Comparison of ENCODE assay signal across 9 mouse cellular contexts in the genomic region with DNA sequence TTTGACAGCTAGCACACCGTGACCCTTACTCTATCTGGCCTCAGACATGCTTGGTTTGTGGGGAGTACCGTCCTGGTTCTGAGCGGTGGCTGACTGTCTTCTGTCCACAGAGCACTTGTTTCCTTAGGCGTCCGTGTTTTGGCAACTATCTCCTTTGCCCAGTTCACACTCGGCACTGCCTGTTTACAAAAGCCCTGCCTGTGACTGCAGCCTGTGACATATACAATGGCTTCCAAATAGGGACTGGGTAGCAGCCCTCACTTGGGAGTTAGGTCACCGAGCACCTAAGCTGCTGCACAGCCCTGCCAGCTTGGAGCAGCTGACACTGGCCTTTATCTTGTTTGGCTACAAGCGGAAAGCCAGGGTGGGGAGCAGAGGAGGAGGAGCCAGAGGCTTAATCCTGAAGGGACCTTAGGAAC.
DNase-seq lines count a peak whose midpoint lies in the region; ATAC-seq and TF ChIP-seq lines count a peak whose summit lies in the region.
"Had no signal": no experiment of that assay in that cellular context is flagged by ENCODE, and none has a peak within 500 bp of the region (broad histone marks: within the 10 kb centered on the region; RNA-seq: fewer than 3 reads in every experiment).

No protein-coding gene starts in this region.

- H3K9ac ChIP-seq in ES-E14 (ENCODE audit: insufficient read depth, low read depth, low read length, poor library complexity, severe bottlenecking): no peak overlapping the region
- H3K9ac ChIP-seq in intestine, embryonic 15.5 days: no peak overlapping the region

- H3K36me3 ChIP-seq in ES-E14 (ENCODE audit: control insufficient read depth, insufficient read depth, low read length, poor library complexity, severe bottlenecking): no peaks in the 10 kb centered on the region
- no peaks in the 10 kb centered on the region for H3K36me3 ChIP-seq in intestine, embryonic 15.5 days

- H3K4me2 ChIP-seq in intestine, embryonic 15.5 days (replicated peaks): peak overlapping the region; percentile 34

- DNase-seq in ES-E14 (ENCODE audit: low read depth, low spot score): peak; percentile 15
- DNase-seq in brain, embryonic 14.5 days (ENCODE audit: low read depth): peak; percentile 79
- peak; percentile 22 for DNase-seq in gastrocnemius, postnatal 25 days
- DNase-seq in retina, embryonic 14.5 days (ENCODE audit: low spot score): peak; percentile 57
- DNase-seq in frontal cortex, postnatal 10 days (ENCODE audit: low spot score in 2 of 2): no peak
- DNase-seq in urinary bladder, adult 2 months (ENCODE audit: low spot score): no peak

- ATAC-seq in intestine, embryonic 15.5 days: peak; percentile 65
- ATAC-seq in erythroid progenitor cell, adult 5-6 weeks (replicated peaks; ENCODE audit: low FRiP score, poor library complexity, severe bottlenecking): no peak

- no peak overlapping the region for H3K27ac ChIP-seq in ES-E14 (ENCODE audit: insufficient read depth, low read depth, low read length, poor library complexity, severe bottlenecking)
- H3K27ac ChIP-seq in intestine, embryonic 15.5 days: no peak overlapping the region
- H3K27ac ChIP-seq: kidney, postnatal 0 days had no signal

- H3K4me3 ChIP-seq in ES-E14 (ENCODE audit: insufficient read depth in 1 of 2, low read depth in 1 of 2, low read length in 2 of 2, poor library complexity in 1 of 2, severe bottlenecking in 1 of 2): peak overlapping the region in 1 of 2 experiments; percentile 46; a peak in 2 of 4 replicates
- no peak overlapping the region for H3K4me3 ChIP-seq in intestine, embryonic 15.5 days (replicated peaks)

- H3K9me3 ChIP-seq in ES-E14 (ENCODE audit: control insufficient read depth, insufficient read depth, low read depth, low read length): no peaks in the 10 kb centered on the region
- no peaks in the 10 kb centered on the region for H3K9me3 ChIP-seq in intestine, embryonic 15.5 days

- TF ChIP-seq POLR2A in brain, embryonic 14.5 days (IDR thresholded peaks at IDR 0.05; ENCODE audit: borderline replicate concordance, extremely low read depth, insufficient read depth, insufficient read length, poor library complexity, severe bottlenecking): no peak

- H3K27me3 ChIP-seq in intestine, embryonic 15.5 days (replicated peaks): no peaks in the 10 kb centered on the region

- no peak for TF ChIP-seq CTCF in brain, embryonic 14.5 days (IDR thresholded peaks at IDR 0.05; ENCODE audit: borderline replicate concordance, extremely low read depth, insufficient read depth, insufficient read length)

- in situ Hi-C loops in ES-E14 (cut with MboI; ENCODE audit: low sequenced_read_pairs in 2 of 2, unreplicated experiment in 2 of 2): no loop called here

- 0 out of 4 replicates have a peak, but pooled peaks cover 0 to 3% of the 10 kb centered on the region in 2 experiments for H3K4me1 ChIP-seq in ES-E14 (ENCODE audit: control insufficient read depth in 2 of 2, insufficient read depth in 2 of 2, low read length in 2 of 2, poor library complexity in 1 of 2)
- no peaks in the 10 kb centered on the region; the same call in 1 of the 2 replicates for H3K4me1 ChIP-seq in intestine, embryonic 15.5 days (replicated peaks)

- WGBS in intestine, embryonic 15.5 days: 12% methylated on average over 8 of the region's 8 CpGs

TF ChIP-seq in ES-E14, 5 proteins besides CTCF, POLR2A, EP300 and RAD21:
- TF ChIP-seq CHD2 (IDR thresholded peaks at IDR 0.05; ENCODE audit: low read depth, low read length): no peak
- no peak for TF ChIP-seq ZC3H11A (IDR thresholded peaks at IDR 0.05; ENCODE audit: borderline replicate concordance, low read depth, low read length)
- no peak for TF ChIP-seq ZNF384 (IDR thresholded peaks at IDR 0.05; ENCODE audit: low read depth, low read length)
- no peak for TF ChIP-seq HCFC1 (IDR thresholded peaks at IDR 0.05; ENCODE audit: borderline replicate concordance, insufficient read depth, low read length)
- TF ChIP-seq MAFK (IDR thresholded peaks at IDR 0.05; ENCODE audit: insufficient read depth, low read depth, low read length): no peak

Comparison
In these comparisons a context has a peak if more than half of its experiments do, and no peak if none do; other contexts are left out.
1. DNase-seq: peak in ES-E14 (single experiment), brain, embryonic 14.5 days (single experiment), gastrocnemius, postnatal 25 days (single experiment) and retina, embryonic 14.5 days (single experiment); none in frontal cortex, postnatal 10 days (0 of 2) and urinary bladder, adult 2 months (single experiment).